Mouse (Mus musculus) CD8-positive naive resting alpha-beta T cell, adult 2 months (primary cell): ENCODE data around the gene Jak2.

Source experiments
- DNase-seq, 2 experiments: peaks; one replicate each; pipeline ENCODE4 v3.0.0; 2022; ENCODE audit warnings: low read depth in 2 of 2, low spot score in 2 of 2

Gene Jak2

GRCm38 (mm10) chr19:29300919-29301318 lies 49.3 kb downstream of the Jak2 start:
- DNase-seq = no peak

- DNase-seq = no peak
Measured at GRCm38 (mm10) chr19:29302119-29302518, 50.5 kb downstream of the Jak2 start.

GRCm38 (mm10) chr19:29308832-29309231 lies 57.2 kb downstream of the Jak2 start:
- no peak for DNase-seq

GRCm38 (mm10) chr19:29311791-29312190 lies 60.2 kb downstream of the Jak2 start:
- no peak for DNase-seq

GRCm38 (mm10) chr19:29312661-29313060 lies 61.0 kb downstream of the Jak2 start:
- DNase-seq = no peak

- DNase-seq = no peak
Measured at GRCm38 (mm10) chr19:29323416-29324049, 71.9 kb downstream of the Jak2 start.

- DNase-seq = peak; percentile 53 to 65
Measured at GRCm38 (mm10) chr19:29325053-29325851, 73.6 kb downstream of the Jak2 start, which contains the start of gene Insl6. TSS of gene Insl6 (minus strand) at chr19:29325356.

GRCm38 (mm10) chr19:29325852-29326180 lies 74.2 kb downstream of the Jak2 start:
- DNase-seq = no peak

- DNase-seq = no peak
Measured at GRCm38 (mm10) chr19:29326396-29326795, 74.8 kb downstream of the Jak2 start.

GRCm38 (mm10) chr19:29326822-29327552 lies 75.4 kb downstream of the Jak2 start:
- no peak for DNase-seq

GRCm38 (mm10) chr19:29334068-29334745 lies 82.6 kb downstream of the Jak2 start, which contains the start of gene Rln1:
TSS of gene Rln1 (minus strand) at chr19:29334670.
- no peak for DNase-seq

GRCm38 (mm10) chr19:29336624-29337023 lies 85.0 kb downstream of the Jak2 start:
- DNase-seq = no peak

GRCm38 (mm10) chr19:29341029-29341428 lies 89.4 kb downstream of the Jak2 start:
- no peak for DNase-seq

GRCm38 (mm10) chr19:29342281-29342680 lies 90.7 kb downstream of the Jak2 start:
- no peak for DNase-seq

- no peak for DNase-seq
Measured at GRCm38 (mm10) chr19:29344868-29345267, 93.2 kb downstream of the Jak2 start.

GRCm38 (mm10) chr19:29345636-29346035 lies 94.0 kb downstream of the Jak2 start:
- no peak for DNase-seq

- DNase-seq = no peak
Measured at GRCm38 (mm10) chr19:29350991-29351390, 99.4 kb downstream of the Jak2 start.

GRCm38 (mm10) chr19:29354895-29355877 lies 103.6 kb downstream of the Jak2 start:
- DNase-seq = peak; percentile 77 to 87

GRCm38 (mm10) chr19:29356281-29356680 lies 104.7 kb downstream of the Jak2 start:
- DNase-seq = no peak

GRCm38 (mm10) chr19:29360251-29360650 lies 108.6 kb downstream of the Jak2 start:
- no peak for DNase-seq
